Mouse (Mus musculus) right cerebral cortex, adult 18-20 months (tissue): ENCODE results near the gene Sgcb.
"Not testable (repeated sequence)": the region's sequence is repeated elsewhere in the genome, so short reads cannot be mapped to it uniquely, and the experiment has no call there.

Experiments used
- DNase-seq: peaks from one replicate; pipeline ENCODE4 v3.0.0; 2022; ENCODE audit warnings: mixed read lengths

The Sgcb gene

DNA sequence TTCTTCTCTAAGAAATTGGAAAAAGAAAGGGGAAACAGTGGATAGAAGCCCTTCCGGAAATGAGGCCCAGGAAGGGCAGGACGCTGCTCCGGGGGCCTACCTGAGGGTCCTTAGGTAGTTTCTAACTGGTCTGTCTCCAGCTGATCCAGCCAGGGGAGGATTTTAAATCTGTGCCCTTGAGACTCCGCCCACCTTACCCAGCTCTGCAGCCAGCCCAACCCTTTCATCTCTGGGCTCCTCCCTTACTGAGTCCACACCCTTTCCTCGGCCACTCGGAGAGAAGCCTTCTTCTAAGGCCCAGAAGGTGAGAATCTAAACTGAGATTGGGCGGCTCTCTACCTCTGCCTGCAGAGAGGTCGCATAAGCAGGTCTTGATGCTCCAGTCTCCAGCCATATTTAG is 15.3 kb downstream of the Sgcb start, which contains the start of gene Lrrc66:
TSS of gene Lrrc66 (minus strand) at position 236 of the 400 bp plus-strand sequence.
- no peak for DNase-seq

DNA sequence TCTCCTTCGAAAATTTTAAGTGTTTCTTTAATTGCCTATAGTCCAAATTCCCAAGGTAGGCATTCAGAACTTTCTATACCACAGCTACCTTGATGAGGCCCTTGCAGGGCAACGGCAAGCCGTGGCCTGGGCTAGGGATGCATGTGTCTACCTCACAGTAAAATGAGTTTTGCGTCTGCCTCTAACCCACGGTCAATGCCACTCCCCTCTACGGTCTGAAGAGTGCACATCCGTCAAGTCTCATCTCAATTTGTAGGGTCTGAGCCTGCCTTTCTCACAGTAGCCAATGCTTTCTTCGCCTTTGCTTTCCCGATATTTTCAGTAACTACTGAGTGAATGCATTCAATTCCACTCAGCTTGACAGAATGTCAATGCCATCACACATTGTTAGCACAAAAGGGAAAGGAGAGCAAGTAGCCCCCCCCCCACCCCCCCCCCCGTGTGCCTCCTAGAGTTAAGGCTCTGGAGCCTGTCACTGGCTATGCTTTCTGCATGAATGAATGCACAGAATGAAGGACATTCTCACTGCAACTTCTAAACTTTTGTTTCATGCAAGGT is 16.5 kb downstream of the Sgcb start:
- no peak for DNase-seq

GRCm38 (mm10) chr5:73630141-73630540 is 17.4 kb downstream of the Sgcb start:
- no peak for DNase-seq

- DNase-seq, result no peak
Observed at GRCm38 (mm10) chr5:73627991-73628390, 19.6 kb downstream of the Sgcb start.

DNA sequence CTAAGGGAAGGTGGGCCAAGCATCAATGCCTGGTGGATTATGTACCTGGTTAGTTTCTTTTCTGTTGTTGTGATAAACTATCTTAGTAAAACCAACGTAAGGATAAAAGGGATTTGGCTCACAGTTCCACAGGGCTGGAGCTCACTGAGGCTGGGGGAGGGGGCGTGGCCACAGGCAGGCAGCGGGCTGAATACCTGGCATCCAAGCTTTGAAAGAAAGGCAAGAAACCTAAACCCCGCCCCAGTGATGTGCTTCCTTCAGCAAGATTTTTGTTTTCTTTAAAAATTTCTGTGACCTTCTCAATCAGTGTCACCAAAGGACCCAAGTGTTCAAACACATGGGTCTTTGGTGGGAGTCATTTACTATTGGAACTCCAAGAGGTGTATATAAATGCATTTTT is 20.0 kb downstream of the Sgcb start:
- no peak for DNase-seq

DNA sequence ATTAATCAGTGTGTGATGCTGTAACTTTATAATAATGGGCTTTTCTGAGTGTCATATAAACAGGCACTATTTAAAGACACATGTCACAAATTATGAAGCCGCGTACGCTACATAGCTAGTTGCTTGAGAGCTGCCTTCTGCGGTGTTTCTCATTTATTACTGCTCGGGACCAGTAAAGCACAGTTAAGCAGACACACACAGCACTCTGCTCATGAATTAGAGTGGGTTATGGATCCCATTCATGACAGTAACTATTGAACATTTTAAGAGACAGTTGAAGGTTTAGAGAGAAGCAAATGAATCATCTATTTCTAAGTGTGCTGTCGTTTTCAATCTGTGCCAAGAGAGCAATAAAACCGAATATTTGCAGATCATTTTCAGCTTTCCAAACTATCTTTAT is 20.7 kb downstream of the Sgcb start:
- DNase-seq, result no peak

GRCm38 (mm10) chr5:73625505-73625904 is 22.1 kb downstream of the Sgcb start:
- no peak for DNase-seq

DNA sequence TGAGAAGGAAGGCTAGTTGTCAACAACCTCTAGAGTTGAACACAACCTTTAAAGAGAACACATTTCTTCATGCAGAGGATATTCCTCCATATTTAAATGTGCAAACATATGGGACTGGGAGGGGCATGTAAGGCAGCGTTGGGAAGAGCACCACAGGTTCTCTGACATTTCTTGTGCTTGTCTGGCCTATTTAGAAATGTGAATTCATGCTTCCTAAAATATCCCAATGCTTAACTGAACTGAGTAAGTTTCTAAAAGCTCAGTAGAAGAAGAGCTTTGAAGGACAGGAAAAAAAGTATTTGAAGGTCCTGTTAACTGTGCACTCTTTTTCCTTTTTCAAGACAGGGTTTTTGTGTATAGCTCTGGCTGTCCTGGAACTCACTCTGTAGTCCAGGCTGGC is 28.6 kb downstream of the Sgcb start:
- no peak for DNase-seq

- no peak for DNase-seq
Observed at GRCm38 (mm10) chr5:73615211-73615610, 32.4 kb downstream of the Sgcb start.

DNA sequence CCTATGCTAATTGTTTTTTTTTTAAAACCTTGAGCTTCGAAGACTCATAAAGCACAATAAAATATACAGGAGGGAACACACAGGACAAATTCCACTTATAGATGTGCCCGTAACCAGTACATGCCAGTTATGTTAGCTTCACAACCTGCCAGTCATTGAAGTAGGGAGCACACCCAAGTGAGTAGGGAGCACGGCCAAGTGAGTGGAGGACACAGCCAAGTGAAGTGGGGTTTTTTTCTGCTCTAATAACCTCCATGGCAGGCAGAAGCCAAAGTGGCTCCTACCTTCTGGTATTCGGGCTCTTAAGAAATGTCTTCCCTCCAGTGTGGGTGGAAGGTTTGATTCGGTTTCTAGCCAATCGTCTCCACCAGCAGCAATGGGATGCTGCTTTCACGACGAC is 34.3 kb downstream of the Sgcb start:
- no peak for DNase-seq

- DNase-seq, result no peak
Observed at GRCm38 (mm10) chr5:73611071-73611470, 36.5 kb downstream of the Sgcb start.

DNA sequence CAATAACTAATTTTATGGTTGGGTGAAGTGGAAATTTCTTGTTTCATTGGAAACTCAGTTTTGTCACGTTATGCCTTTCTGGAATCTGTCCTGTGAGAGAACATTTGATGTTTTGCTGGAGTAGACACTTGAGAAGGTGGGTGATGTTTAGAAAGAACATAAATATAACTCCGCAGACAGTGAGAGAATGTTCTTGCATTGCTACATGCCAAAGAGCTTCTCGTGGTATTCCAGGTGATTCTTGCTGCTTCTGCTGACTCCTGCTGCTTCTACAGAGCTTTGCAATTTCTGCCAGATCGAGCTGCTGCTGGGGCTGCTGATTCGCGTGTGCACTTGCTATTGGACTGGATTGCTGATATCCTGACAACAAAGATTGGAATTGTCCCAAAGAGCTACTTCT is 42.6 kb downstream of the Sgcb start:
- no peak for DNase-seq

DNA sequence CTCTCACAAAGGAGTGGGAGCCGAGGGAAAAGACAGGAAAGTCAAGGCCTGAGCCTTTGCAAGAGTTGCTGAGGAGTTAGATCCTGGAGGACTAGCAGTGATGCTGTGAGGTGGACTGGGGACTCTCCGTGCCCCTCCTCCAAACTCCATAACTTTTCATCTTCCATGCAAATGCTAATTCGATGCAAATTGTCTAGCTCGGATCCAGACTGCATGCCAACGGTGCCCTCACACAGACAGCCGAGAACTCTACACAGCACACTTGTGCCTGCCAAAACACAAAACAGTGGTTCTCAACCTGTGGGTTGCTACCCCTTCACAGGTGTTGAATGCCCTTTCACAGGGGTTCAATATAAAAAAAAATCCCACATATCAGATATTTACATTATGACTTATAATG is 43.0 kb downstream of the Sgcb start:
- no peak for DNase-seq

- DNase-seq, result no peak
Observed at GRCm38 (mm10) chr5:73602865-73603264, 44.7 kb downstream of the Sgcb start.

DNA sequence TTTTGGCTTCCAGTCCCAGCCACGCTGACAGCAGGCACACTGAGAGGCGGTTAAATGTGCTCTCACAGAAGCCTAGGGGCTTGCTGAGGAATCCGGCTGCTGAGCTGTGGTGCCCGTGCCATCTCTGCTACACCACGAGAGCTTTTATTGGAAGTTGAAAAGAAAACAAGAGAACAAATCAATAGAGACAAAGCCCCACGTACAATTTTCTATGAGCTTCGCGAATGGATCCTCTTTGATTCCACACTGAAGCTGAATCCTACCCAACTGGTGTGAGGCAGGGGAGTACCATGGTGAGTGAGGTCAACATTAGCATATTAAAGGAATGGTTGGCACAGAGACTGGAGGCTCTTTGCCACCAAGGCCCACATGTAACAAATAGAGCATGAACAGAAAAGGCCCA is 46.2 kb downstream of the Sgcb start:
- DNase-seq, result no peak

DNA sequence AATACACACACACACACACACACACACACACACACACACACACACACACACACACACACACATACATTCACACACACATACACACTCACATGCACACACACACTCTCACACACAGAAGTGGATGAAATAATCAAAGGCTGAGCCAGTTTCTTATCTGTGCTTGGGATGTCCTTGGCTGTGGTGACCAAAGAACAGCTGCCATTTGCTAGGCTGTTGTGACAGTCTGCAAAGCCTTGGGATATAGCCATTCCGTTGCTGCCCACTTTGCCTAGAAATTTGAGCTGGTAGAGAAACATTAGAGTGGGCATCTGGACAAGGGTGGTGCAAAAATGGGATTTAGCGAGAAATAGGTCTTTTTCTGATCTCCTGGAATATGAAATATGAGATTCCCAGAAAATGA is 47.6 kb downstream of the Sgcb start:
- DNase-seq, result no peak

DNA sequence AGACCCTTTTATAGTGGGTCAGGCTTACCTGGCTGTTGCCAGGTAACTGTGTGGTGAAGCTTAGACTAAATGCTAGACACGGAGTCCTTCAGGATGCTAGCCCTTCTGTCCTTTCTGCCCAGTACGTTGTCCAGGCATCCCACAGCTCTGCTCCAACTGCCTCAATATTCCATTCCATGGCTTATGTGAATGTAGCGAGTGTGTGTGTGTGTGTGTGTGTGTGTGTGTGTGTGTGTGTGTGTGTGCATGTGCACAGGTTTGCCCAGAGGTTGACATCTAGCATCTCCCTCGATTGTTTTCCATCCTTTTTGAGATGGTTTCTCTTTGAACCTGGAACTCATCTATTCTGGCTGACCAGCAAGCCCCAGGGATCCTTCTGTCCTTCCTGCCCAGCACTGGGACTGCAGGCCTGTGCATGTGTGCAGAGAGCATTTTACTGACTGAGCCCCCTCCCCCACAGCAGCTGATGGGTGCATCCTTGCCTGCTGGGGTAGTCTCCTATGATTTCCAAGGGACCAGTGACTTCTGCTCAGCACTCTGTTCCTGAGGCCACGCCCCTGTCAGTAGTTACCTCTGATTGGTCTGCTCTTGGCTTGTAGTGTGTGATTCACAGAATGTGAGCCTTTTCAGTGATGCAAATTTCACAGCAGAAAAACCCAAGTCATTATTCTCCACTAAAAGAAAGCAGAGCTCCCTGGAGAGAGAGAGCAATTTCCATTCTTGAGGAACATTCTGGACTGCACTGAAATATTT is 48.5 kb downstream of the Sgcb start:
- DNase-seq, result no peak

DNA sequence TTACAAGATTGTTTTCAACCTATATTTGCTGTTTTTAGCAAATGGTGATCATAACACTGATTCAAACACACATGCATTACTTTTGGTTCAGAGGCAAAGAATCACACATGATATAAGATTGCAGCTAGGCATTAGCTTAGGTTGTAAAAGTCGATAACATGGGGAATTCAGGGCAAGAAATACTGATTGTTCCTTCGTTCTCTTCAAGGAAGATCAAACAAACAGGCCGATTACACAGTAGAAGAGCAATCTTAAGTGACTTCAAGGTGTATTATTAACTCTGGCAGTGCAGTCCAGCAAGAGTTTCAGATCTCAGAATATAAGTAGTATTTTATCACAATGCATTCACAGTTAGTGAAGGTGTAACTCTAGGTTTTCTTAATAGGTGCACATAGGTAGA is 60.5 kb downstream of the Sgcb start:
- DNase-seq, result no peak

- no peak for DNase-seq
Observed at GRCm38 (mm10) chr5:73586597-73586996, 61.0 kb downstream of the Sgcb start.

DNA sequence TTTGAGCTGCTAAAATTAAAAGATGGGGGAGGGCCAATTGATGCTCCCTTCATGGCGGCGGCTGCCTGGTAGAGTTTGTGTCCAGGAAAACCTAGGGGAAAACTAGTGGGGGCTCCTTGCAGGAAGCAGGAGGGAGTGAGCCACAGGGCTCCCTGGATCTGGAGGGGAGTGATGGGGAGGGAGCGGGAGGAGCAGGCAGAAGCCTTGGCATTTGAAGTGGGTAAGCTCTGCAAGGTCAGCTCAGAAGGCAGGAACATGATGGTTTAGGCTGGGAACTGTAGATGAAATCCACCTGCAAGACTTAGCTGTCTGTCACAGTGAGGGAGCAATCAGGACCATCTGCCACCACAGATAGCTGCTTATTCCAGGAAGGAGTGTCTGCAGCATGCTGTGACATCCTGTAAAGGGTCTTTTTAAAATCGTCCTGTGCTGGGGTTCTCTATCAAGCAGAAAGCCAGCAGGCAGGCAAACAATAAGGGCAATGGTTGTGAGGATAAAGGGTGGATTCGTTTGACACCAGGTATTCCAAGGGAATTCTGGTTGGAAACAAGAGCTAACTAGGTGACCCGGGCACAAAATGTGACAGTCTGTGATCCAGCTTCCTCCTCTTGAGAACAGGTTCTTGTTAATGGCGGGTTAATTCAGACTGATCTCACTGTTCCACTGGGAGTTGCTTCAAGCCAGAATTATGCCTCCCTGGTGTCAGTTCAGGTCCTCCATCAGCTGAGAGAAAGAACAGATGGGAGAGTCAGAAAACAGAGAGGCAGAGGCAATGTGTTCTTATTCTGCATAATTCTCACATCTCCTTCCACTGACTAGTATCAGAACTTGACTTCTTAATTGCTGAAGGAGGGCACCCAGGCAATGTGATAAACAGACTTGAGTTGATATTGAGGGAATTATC is 62.1 kb downstream of the Sgcb start:
- DNase-seq, result no peak

DNA sequence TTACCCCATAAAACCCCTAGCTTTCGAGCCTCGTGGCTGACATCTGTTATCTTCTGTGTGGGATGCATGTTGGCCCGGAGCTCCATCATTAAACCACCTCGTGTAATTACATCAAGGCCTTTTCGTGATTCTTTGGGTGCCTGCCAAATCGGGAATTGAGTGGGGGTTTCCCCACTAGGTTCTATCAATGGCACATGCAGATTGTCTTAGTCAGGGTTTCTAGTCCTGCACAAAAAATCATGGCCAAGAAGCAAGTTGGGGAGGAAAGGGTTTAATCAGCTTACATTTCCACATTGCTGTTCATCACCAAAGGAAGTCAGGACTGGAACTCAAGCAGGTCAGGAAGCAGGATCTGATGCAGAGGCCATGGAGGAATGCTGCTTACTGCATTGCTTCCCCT is 63.6 kb downstream of the Sgcb start:
- DNase-seq, result not testable (repeated sequence)
